Mouse (Mus musculus): Measurements from ENCODE around the gene Utp15. TPM values are rescaled to one million over a fixed set of nuclear protein-coding genes. Genes with fewer than 3 reads are reported as not detected.
A peak's percentile ranks its signal among the peaks of the same experiment; 100 is the strongest.

Utp15 gene
- total RNA-seq (2021) = 1 to 10 TPM; 5.4 to 7.5 TPM
- long read RNA-seq, experiment 1, full-length matches to known transcripts = 6 of 6 reads
- long read RNA-seq, experiment 1, partial matches to known transcripts = 0 of 6 reads
- long read RNA-seq, experiment 1, other reads (novel, unspliced or antisense) = 0 of 6 reads
- long read RNA-seq, experiment 2, full-length matches to known transcripts = 4 of 5 reads
- long read RNA-seq, experiment 2, partial matches to known transcripts = 0 of 5 reads
- long read RNA-seq, experiment 2, other reads (novel, unspliced or antisense) = 1 of 5 reads

GRCm38 (mm10) chr13:98262636-98263457, at the start of gene Utp15, which contains the start of gene Ankra2:
Utp15 (minus strand) TSS chr13:98263041.
Ankra2 (plus strand) TSS chr13:98263074.
- DNase-seq = peak; percentile 97 to 99

GRCm38 (mm10) chr13:98311597-98311996, 48.8 kb upstream of the Utp15 start:
- DNase-seq = no peak

- DNase-seq = no peak
These were observed 45.9 kb upstream of the Utp15 start for GRCm38 (mm10) chr13:98308724-98309123.

GRCm38 (mm10) chr13:98308004-98308403, 45.2 kb upstream of the Utp15 start:
- DNase-seq = no peak

GRCm38 (mm10) chr13:98306852-98307475, 44.1 kb upstream of the Utp15 start:
- no peak for DNase-seq

- DNase-seq = no peak
These were observed 43.6 kb upstream of the Utp15 start for GRCm38 (mm10) chr13:98306393-98306792.

GRCm38 (mm10) chr13:98305257-98305656, 42.4 kb upstream of the Utp15 start:
- DNase-seq = no peak

GRCm38 (mm10) chr13:98298833-98299758, 36.3 kb upstream of the Utp15 start:
- peak; percentile 55 to 86 for DNase-seq

- no peak for DNase-seq
These were observed 35.1 kb upstream of the Utp15 start for GRCm38 (mm10) chr13:98297883-98298482.

- no peak for DNase-seq
These were observed 33.2 kb upstream of the Utp15 start for GRCm38 (mm10) chr13:98296072-98296471.

GRCm38 (mm10) chr13:98291712-98292111, 28.9 kb upstream of the Utp15 start:
- no peak for DNase-seq

GRCm38 (mm10) chr13:98290719-98291118, 27.9 kb upstream of the Utp15 start:
- DNase-seq = no peak

- DNase-seq = no peak
These were observed 18.3 kb upstream of the Utp15 start for GRCm38 (mm10) chr13:98280990-98281650.

- no peak for DNase-seq
These were observed 16.8 kb upstream of the Utp15 start, which contains the start of gene Gm21976 for GRCm38 (mm10) chr13:98279686-98280085. Gm21976 (plus strand) TSS chr13:98279887.

GRCm38 (mm10) chr13:98277501-98277900, 14.7 kb upstream of the Utp15 start:
- DNase-seq = no peak

GRCm38 (mm10) chr13:98276253-98276652, 13.4 kb upstream of the Utp15 start:
- DNase-seq = no peak

- DNase-seq = peak; percentile 35 to 77
These were observed 12.8 kb upstream of the Utp15 start for GRCm38 (mm10) chr13:98275646-98276045.

GRCm38 (mm10) chr13:98274023-98274422, 11.2 kb upstream of the Utp15 start:
- no peak for DNase-seq

- no peak for DNase-seq
These were observed 1.3 kb upstream of the Utp15 start for GRCm38 (mm10) chr13:98264111-98264510.

- no peak for DNase-seq
These were observed 682 bp upstream of the Utp15 start for GRCm38 (mm10) chr13:98263458-98263987.

Measured in heart, adult 18-20 months (tissue).